Mouse (Mus musculus) heart, embryonic 13.5 days (tissue): ENCODE results near the gene Serpinb5. TPM values are rescaled to one million over a fixed set of nuclear protein-coding genes. Genes with fewer than 3 reads are reported as not detected.

ENCODE experiments used
- ATAC-seq: fragments of 200-750 bp; cut with Nextera tagmentation; 2 replicates; pipeline ENCODE4 v1.8.0; 2017; ENCODE audit warnings: moderate TSS enrichment; ENCODE audit not compliant: insufficient number of reproducible peaks, low FRiP score, low TSS enrichment; ENCODE audit errors: extremely low read depth
- H3K27ac ChIP-seq: fragments of 300-500 bp; sonication (generic); replicated peaks from 2 replicates; pipeline ENCODE4 v1.5.1; 2015; ENCODE audit warnings: moderate library complexity, mild to moderate bottlenecking, inconsistent platforms
- H3K27me3 ChIP-seq: fragments of 300-500 bp; sonication (generic); replicated peaks from 2 replicates; pipeline ENCODE4 v1.6.1; 2015; ENCODE audit warnings: mild to moderate bottlenecking, inconsistent platforms
- H3K36me3 ChIP-seq: fragments of 300-500 bp; sonication (generic); 2 replicates; pipeline ENCODE4 v1.6.1; 2015; ENCODE audit warnings: mild to moderate bottlenecking, inconsistent platforms
- H3K4me1 ChIP-seq: fragments of 300-500 bp; sonication (generic); 2 replicates; pipeline ENCODE4 v1.6.1; 2015; ENCODE audit warnings: inconsistent platforms
- H3K4me2 ChIP-seq: fragments of 300-500 bp; sonication (generic); 2 replicates; pipeline ENCODE4 v1.6.1; 2015; ENCODE audit warnings: inconsistent platforms, mild to moderate bottlenecking, moderate library complexity
- H3K4me3 ChIP-seq: fragments of 300-500 bp; sonication (generic); 2 replicates; pipeline ENCODE4 v1.5.1; 2015; ENCODE audit warnings: moderate library complexity, mild to moderate bottlenecking, inconsistent platforms
- H3K9ac ChIP-seq: fragments of 300-500 bp; sonication (generic); 2 replicates; pipeline ENCODE4 v1.6.1; 2015; ENCODE audit warnings: inconsistent platforms, mild to moderate bottlenecking, moderate library complexity
- H3K9me3 ChIP-seq: fragments of 300-500 bp; sonication (generic); 2 replicates; pipeline ENCODE4 v1.6.1; 2016; ENCODE audit warnings: inconsistent platforms
- WGBS: fragments of 180-500 bp; shearing (Covaris S2); methylation state at CpG from one replicate; pipeline ENCODE4 v1.1.7; 2015; ENCODE audit warnings: mixed read lengths; 5-methylcytosine and 5-hydroxymethylcytosine counted together
- polyA plus RNA-seq: library from polyadenylated mRNA; unstranded; fragments of >200 nt; fragmentation: Nextera tagmentation; extraction: Ambion mirVana; gene quantifications from 2 replicates; pipeline ENCODE4 v1.2.1, GENCODE M21; 2015

Gene Serpinb5
- polyA plus RNA-seq: not detected in 2 replicates

DNA sequence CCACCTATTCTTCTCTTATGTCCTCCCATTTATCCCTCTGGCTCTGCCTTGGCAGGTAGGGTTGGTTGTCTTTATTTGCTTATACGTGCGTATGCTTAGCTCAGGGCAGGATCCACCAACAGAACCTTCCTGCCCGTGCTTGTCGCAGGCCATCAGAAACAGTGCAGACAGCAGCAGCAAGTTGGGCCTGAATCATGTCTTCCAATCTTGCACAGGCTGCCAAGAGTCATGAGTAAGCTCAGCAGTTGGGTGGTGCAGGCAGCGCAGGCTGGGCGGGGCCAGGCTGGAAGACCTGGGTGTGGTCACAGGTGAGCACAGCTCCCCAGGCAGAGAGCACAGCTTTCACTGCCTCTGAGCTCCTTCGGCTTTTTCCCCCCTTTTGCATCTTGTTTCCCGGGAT is at the start of gene Serpinb5:
Gene Serpinb5, plus strand, starts transcription at position 327 of the 400 bp plus-strand sequence.
- Histone ChIP-seq H3K27me3 (0 out of 2 replicates have a peak, but pooled peaks cover 2% of the 10 kb centered on the region), H3K9ac (no peak within 1 kb of the TSS), H3K4me1 (no peaks in the 10 kb centered on the region), H3K4me2 (no peak within 1 kb of the TSS), H3K9me3 (no peaks in the 10 kb centered on the region), H3K27ac (no peak within 1 kb of the TSS), H3K4me3 (no peak within 1 kb of the TSS), H3K36me3 (no peaks in the 10 kb centered on the region)
- WGBS: 47% methylated on average over 8 of the region's 8 CpGs
- no peak for ATAC-seq

- no peaks in the 10 kb centered on the region for H3K9me3 ChIP-seq
- H3K27ac ChIP-seq: no peak overlapping the region
- H3K4me2 ChIP-seq: no peak overlapping the region
- H3K27me3 ChIP-seq: no peaks in the 10 kb centered on the region
- no peak overlapping the region for H3K4me3 ChIP-seq
- no peaks in the 10 kb centered on the region for H3K36me3 ChIP-seq
- ATAC-seq: no peak
- H3K9ac ChIP-seq: no peak overlapping the region
- no peaks in the 10 kb centered on the region for H3K4me1 ChIP-seq
- 48% methylated on average over 5 of the region's 5 CpGs for WGBS
Measured at GRCm38 (mm10) chr1:106814864-106815263, 46.1 kb upstream of the Serpinb5 start.

- Histone ChIP-seq H3K9me3 (no peaks in the 10 kb centered on the region), H3K4me3 (no peak overlapping the region), H3K9ac (no peak overlapping the region), H3K27me3 (no peaks in the 10 kb centered on the region), H3K27ac (no peak overlapping the region), H3K4me1 (no peaks in the 10 kb centered on the region), H3K36me3 (no peaks in the 10 kb centered on the region), H3K4me2 (no peak overlapping the region)
- ATAC-seq: no peak
- WGBS: 81% methylated on average over 6 of the region's 6 CpGs
Measured at GRCm38 (mm10) chr1:106815265-106815664, 45.7 kb upstream of the Serpinb5 start.

DNA sequence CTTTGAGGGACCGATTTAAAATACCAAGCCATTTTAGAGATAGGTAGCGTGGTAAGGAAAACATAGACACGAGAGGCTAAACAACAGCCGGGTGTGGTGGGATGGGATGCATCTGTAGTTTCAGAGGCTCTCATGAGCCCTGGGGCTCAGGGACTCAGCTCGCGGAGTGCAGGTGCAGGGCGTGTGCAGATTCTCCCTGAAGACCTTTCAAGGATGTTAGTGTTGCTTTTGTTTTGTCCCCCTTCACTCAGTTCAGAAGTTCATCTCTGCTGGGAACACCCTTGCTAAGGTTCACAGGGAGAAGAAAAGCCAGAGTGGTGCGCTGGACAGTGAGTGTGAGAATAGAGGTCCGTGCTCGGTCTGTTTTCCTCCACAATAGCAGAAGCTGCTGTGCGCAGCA is 44.2 kb upstream of the Serpinb5 start:
- Histone ChIP-seq H3K4me3 (no peak overlapping the region), H3K9me3 (no peaks in the 10 kb centered on the region), H3K4me2 (no peak overlapping the region), H3K27me3 (no peaks in the 10 kb centered on the region), H3K36me3 (no peaks in the 10 kb centered on the region), H3K9ac (no peak overlapping the region), H3K27ac (no peak overlapping the region), H3K4me1 (no peaks in the 10 kb centered on the region)
- WGBS: 74% methylated on average over 11 of the region's 11 CpGs
- no peak for ATAC-seq

DNA sequence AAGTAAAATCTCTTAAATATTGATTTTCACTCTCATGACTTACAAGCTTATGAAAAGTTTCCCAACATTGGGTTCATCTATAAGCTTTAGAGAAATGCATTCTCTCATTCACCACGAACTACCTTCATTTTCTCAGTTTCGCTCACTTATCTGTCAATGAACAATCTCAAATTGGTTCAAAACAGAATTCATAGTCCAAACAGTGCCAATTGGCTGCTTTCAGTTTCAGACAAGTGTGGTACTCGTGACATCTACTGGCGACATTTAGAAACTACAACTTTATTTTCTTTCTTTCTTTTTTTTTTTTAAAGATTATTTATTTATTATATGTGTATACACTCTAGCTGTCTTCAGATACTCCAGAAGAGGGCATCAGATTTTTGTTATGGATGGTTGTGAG is 42.6 kb upstream of the Serpinb5 start:
- ATAC-seq: no peak
- WGBS: 18% methylated on average over 4 of the region's 4 CpGs
- H3K27me3 ChIP-seq: no peaks in the 10 kb centered on the region

DNA sequence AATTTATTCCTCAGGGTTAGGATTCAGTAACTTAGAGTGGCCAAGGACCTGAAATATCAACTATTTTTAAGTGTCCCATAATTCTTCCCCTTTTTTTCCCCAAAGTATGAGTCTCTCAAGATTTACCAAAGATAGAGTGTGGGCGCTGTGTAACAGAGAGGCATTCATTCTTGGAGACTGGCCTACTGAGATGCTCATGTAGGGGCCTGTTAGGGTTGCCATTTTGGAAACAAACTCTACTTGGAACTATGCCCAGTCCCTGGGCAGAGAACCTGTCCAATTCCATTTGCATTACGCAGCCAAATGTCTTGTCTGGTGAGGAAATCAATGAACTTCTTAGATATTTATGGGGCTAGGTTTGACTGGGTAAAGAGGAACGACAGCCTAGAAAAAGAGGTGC is 38.7 kb upstream of the Serpinb5 start:
- 73% methylated on average over 3 of the region's 3 CpGs for WGBS
- H3K4me3 ChIP-seq: no peak overlapping the region
- no peak overlapping the region for H3K4me2 ChIP-seq
- no peak overlapping the region for H3K27ac ChIP-seq
- no peaks in the 10 kb centered on the region for H3K27me3 ChIP-seq
- no peak overlapping the region for H3K9ac ChIP-seq
- no peak for ATAC-seq
- H3K36me3 ChIP-seq: no peaks in the 10 kb centered on the region
- H3K4me1 ChIP-seq: no peaks in the 10 kb centered on the region
- no peaks in the 10 kb centered on the region for H3K9me3 ChIP-seq

More for the DNA sequence above, 42.6 kb upstream of the Serpinb5 start:
- no peaks in the 10 kb centered on the region for H3K9me3 ChIP-seq
- no peak overlapping the region for H3K27ac ChIP-seq
- H3K36me3 ChIP-seq: no peaks in the 10 kb centered on the region
- no peak overlapping the region for H3K4me3 ChIP-seq
- no peak overlapping the region for H3K4me2 ChIP-seq
- no peak overlapping the region for H3K9ac ChIP-seq
- H3K4me1 ChIP-seq: no peaks in the 10 kb centered on the region

DNA sequence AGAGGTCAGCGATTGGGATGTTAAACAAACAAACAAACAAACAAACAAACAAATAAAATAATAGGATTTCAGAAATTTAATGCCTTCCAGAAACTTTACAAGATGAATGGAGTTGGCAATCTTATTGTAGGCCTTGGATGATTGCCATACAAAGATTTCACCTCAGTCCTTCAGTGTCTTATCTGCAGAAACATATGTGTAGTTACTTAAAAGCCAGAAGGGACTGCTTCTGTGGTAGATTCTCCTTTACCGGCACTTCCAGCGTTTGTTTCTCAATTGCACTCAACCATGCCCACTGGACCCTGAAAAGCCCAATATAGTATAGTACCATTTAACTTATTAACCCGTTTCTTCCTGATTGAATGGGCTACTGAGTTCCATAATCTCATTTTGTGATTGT is 32.2 kb upstream of the Serpinb5 start:
- WGBS: 53% methylated on average over 4 of the region's 4 CpGs
- Histone ChIP-seq H3K9me3 (no peaks in the 10 kb centered on the region), H3K4me2 (no peak overlapping the region), H3K4me3 (no peak overlapping the region), H3K9ac (no peak overlapping the region), H3K4me1 (no peaks in the 10 kb centered on the region), H3K27ac (no peak overlapping the region), H3K36me3 (no peaks in the 10 kb centered on the region), H3K27me3 (no peaks in the 10 kb centered on the region)
- no peak for ATAC-seq

DNA sequence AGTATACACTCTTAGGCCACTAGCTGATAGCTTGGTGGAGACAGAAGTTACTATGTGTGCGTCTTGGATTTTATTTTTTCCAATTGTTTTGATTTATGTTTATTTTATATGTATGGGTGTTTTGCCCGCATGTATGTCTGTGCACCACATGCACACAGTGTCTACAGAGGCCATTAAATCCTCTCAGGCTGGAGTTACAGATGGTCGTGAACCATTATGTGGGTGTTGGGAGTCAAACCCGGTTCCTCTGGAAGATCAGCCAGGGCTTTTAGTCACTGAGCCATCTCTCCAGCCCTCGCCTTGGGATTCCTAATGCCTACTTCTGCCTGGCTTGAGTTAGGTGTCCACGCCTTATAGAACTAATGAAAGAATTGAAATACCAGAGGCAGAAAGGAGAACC is 4.6 kb downstream of the Serpinb5 start:
- H3K4me3 ChIP-seq: no peak overlapping the region
- no peak overlapping the region for H3K9ac ChIP-seq
- ATAC-seq: no peak
- 0 out of 2 replicates have a peak, but pooled peaks cover 5% of the 10 kb centered on the region for H3K4me1 ChIP-seq
- no peaks in the 10 kb centered on the region for H3K36me3 ChIP-seq
- H3K27me3 ChIP-seq: 0 out of 2 replicates have a peak, but pooled peaks cover 2% of the 10 kb centered on the region
- 78% methylated on average over 6 of the region's 6 CpGs for WGBS
- no peak overlapping the region for H3K4me2 ChIP-seq
- no peaks in the 10 kb centered on the region for H3K9me3 ChIP-seq
- H3K27ac ChIP-seq: no peak overlapping the region

GRCm38 (mm10) chr1:106866029-106866428 is 5.1 kb downstream of the Serpinb5 start:
- H3K4me2 ChIP-seq: no peak overlapping the region

GRCm38 (mm10) chr1:106866768-106867167 is 5.8 kb downstream of the Serpinb5 start:
- no peak overlapping the region for H3K4me3 ChIP-seq
- H3K4me1 ChIP-seq: 0 out of 2 replicates have a peak, but pooled peaks cover 6% of the 10 kb centered on the region
- WGBS: 71% methylated on average over 6 of the region's 6 CpGs
- H3K4me2 ChIP-seq: no peak overlapping the region
- no peaks in the 10 kb centered on the region for H3K36me3 ChIP-seq
- no peak for ATAC-seq
- H3K27me3 ChIP-seq: no peaks in the 10 kb centered on the region
- H3K9ac ChIP-seq: no peak overlapping the region
- no peak overlapping the region for H3K27ac ChIP-seq
- H3K9me3 ChIP-seq: no peaks in the 10 kb centered on the region

More at GRCm38 (mm10) chr1:106866029-106866428, 5.1 kb downstream of the Serpinb5 start:
- no peak for ATAC-seq
- WGBS: 59% methylated on average over 5 of the region's 5 CpGs
- no peak overlapping the region for H3K4me3 ChIP-seq
- no peaks in the 10 kb centered on the region for H3K27me3 ChIP-seq
- no peak overlapping the region for H3K27ac ChIP-seq
- H3K4me1 ChIP-seq: 0 out of 2 replicates have a peak, but pooled peaks cover 6% of the 10 kb centered on the region
- no peak overlapping the region for H3K9ac ChIP-seq
- no peaks in the 10 kb centered on the region for H3K36me3 ChIP-seq
- H3K9me3 ChIP-seq: no peaks in the 10 kb centered on the region

DNA sequence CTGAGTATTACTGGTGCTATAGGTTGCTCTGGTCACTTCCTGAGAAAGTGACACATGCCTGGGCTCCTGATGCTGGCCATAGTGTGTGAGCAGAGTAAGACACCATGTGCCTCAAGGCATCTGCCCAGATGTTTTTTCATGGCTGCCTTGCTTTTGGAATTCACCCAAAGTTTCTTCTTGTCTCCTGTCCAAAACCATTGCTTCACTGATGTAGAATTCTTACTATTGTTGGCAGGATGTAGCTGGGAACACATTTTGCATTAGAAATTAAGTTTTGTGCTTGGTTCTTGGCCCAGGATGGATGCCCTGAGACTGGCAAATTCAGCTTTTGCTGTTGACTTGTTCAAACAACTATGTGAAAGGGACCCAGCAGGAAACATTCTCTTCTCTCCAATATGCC is 9.0 kb downstream of the Serpinb5 start:
- no peaks in the 10 kb centered on the region for H3K27me3 ChIP-seq
- no peaks in the 10 kb centered on the region for H3K9me3 ChIP-seq
- no peaks in the 10 kb centered on the region for H3K36me3 ChIP-seq
- H3K4me3 ChIP-seq: no peak overlapping the region
- 0 out of 2 replicates have a peak, but pooled peaks cover 6% of the 10 kb centered on the region for H3K4me1 ChIP-seq
- no peak overlapping the region for H3K4me2 ChIP-seq
- no peak overlapping the region for H3K9ac ChIP-seq
- no peak overlapping the region for H3K27ac ChIP-seq
- ATAC-seq: no peak

- ATAC-seq: no peak
- no peak overlapping the region for H3K4me2 ChIP-seq
- H3K36me3 ChIP-seq: no peaks in the 10 kb centered on the region
Measured at GRCm38 (mm10) chr1:106875193-106875886, 14.4 kb downstream of the Serpinb5 start.

More at GRCm38 (mm10) chr1:106875193-106875886, 14.4 kb downstream of the Serpinb5 start:
- Histone ChIP-seq H3K9ac (no peak overlapping the region), H3K4me3 (no peak overlapping the region), H3K4me1 (0 out of 2 replicates have a peak, but pooled peaks cover 3% of the 10 kb centered on the region), H3K27ac (no peak overlapping the region), H3K9me3 (no peaks in the 10 kb centered on the region), H3K27me3 (no peaks in the 10 kb centered on the region)
- 67% methylated on average over 5 of the region's 5 CpGs for WGBS
